Mouse (Mus musculus): ENCODE results near the gene Lmod3. TPM values are rescaled to one million over a fixed set of nuclear protein-coding genes. Genes with fewer than 3 reads are reported as not detected.

Gene Lmod3
- polyA plus RNA-seq, 1 experiment from 2014 or later: not detected

DNA sequence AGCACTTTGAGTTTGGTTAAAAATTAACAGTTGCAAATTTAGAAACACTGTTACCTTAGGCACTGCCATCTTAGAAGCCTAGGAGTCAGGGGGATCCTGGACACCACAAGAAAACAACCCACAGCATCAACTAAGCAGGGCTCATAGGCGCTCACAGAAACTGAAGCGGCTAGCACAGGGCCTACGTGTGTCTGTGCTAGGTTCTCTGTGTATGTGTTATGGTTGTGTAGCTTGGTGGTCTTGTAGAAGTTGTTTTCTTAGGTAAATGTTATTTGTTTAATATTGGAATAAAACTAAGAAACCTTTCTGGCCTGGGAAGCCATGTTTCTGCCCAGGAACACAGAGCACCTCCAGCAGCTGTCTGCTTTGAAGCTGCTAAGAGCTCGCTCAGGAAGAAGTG is 42.8 kb downstream of the Lmod3 start:
- WGBS: 85% methylated on average over 4 of the region's 4 CpGs
- no peak overlapping the region for H3K27ac ChIP-seq (ENCODE audit: low read length)
- H3K9ac ChIP-seq (ENCODE audit: low read depth, low read length): no peak overlapping the region
- no peaks in the 10 kb centered on the region for H3K27me3 ChIP-seq (ENCODE audit: control insufficient read depth, insufficient read depth, low read depth, low read length)
- no peak overlapping the region for H3K4me3 ChIP-seq (ENCODE audit: low read depth, low read length)
- H3K4me2 ChIP-seq (ENCODE audit: low read length): no peak overlapping the region
- ATAC-seq: no peak
- H3K4me1 ChIP-seq (ENCODE audit: control insufficient read depth, insufficient read depth, low read length): peaks cover 18% of the 10 kb centered on the region
- H3K9me3 ChIP-seq (replicated peaks; ENCODE audit: control insufficient read depth, low read length, poor library complexity, severe bottlenecking): no peaks in the 10 kb centered on the region
- no peaks in the 10 kb centered on the region for H3K36me3 ChIP-seq (ENCODE audit: control insufficient read depth, insufficient read depth, low read length)

DNA sequence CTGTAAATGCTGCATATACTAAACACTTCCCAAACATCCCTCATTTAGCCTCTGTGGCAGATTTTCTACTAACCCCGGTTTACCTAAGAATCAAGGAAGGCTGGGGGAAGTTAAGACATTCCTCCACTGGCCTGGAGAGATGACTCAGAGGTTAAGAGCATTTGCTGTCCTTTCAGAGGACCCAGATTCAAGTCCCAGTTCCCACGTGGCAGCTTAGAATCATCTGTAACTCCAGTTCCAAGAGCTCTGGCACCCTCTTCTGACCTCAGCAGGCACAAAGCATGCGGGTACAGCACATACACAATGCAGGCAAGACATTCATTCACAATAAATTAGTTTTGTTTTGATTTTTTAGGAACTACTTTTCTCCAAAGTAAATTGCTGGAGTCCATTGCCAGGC is 43.4 kb downstream of the Lmod3 start:
- H3K9me3 ChIP-seq (replicated peaks; ENCODE audit: control insufficient read depth, low read length, poor library complexity, severe bottlenecking): no peaks in the 10 kb centered on the region
- H3K27me3 ChIP-seq (ENCODE audit: control insufficient read depth, insufficient read depth, low read depth, low read length): no peaks in the 10 kb centered on the region
- peaks cover 23% of the 10 kb centered on the region for H3K4me1 ChIP-seq (ENCODE audit: control insufficient read depth, insufficient read depth, low read length)
- no peak overlapping the region for H3K9ac ChIP-seq (ENCODE audit: low read depth, low read length)
- no peak overlapping the region for H3K4me2 ChIP-seq (ENCODE audit: low read length)
- no peak overlapping the region for H3K4me3 ChIP-seq (ENCODE audit: low read depth, low read length)
- H3K36me3 ChIP-seq (ENCODE audit: control insufficient read depth, insufficient read depth, low read length): no peaks in the 10 kb centered on the region
- no peak for ATAC-seq
- H3K27ac ChIP-seq (ENCODE audit: low read length): no peak overlapping the region
- WGBS: 43% methylated on average over 3 of the region's 3 CpGs

DNA sequence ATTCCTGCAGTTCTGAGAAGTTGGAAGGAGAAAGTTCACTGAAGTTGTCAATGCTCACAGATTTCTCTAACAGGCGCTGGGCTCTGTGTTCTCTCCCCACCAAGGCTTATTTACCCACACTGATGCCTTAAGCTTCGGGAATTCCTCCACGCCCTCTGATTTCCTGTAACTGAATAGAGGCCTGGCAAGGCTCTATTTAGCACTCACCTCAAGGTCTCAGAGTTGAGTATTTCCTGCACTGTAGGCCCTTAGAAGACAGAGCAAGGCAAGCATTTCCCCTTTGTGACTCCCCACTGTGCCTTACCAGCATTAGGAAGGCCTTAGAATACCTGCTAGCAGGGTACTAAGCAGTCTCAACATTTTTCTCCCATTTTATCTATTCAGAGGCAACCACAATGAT is 44.2 kb downstream of the Lmod3 start:
- no peak overlapping the region for H3K4me3 ChIP-seq (ENCODE audit: low read depth, low read length)
- H3K4me2 ChIP-seq (ENCODE audit: low read length): no peak overlapping the region
- no peak for ATAC-seq
- H3K27ac ChIP-seq (ENCODE audit: low read length): no peak overlapping the region
- no peaks in the 10 kb centered on the region for H3K27me3 ChIP-seq (ENCODE audit: control insufficient read depth, insufficient read depth, low read depth, low read length)
- no peak overlapping the region for H3K9ac ChIP-seq (ENCODE audit: low read depth, low read length)
- WGBS: 31% methylated on average over 3 of the region's 3 CpGs
- H3K36me3 ChIP-seq (ENCODE audit: control insufficient read depth, insufficient read depth, low read length): no peaks in the 10 kb centered on the region
- H3K4me1 ChIP-seq (ENCODE audit: control insufficient read depth, insufficient read depth, low read length): peaks cover 21% of the 10 kb centered on the region
- H3K9me3 ChIP-seq (replicated peaks; ENCODE audit: control insufficient read depth, low read length, poor library complexity, severe bottlenecking): no peaks in the 10 kb centered on the region

DNA sequence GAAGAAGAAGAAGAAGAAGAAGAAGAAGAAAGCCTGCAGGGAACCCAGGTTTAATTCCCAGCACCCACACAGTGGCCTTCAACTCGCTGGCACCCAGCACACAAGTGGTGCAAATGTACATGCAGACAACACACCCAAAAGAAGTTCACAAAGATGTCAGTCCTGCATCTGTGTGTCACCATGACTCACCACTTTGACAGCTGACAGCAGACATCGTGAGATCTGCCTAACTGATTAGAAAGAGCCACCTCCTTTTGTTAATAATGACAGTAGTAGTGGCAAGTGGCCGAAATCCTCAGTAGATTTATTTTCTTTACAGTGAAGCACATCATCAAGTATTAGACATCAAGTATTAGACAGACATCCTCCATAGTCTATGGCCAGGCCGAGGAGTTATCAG is 45.5 kb downstream of the Lmod3 start:
- ATAC-seq: no peak
- peaks cover 14% of the 10 kb centered on the region for H3K4me1 ChIP-seq (ENCODE audit: control insufficient read depth, insufficient read depth, low read length)
- no peaks in the 10 kb centered on the region for H3K36me3 ChIP-seq (ENCODE audit: control insufficient read depth, insufficient read depth, low read length)
- H3K27me3 ChIP-seq (ENCODE audit: control insufficient read depth, insufficient read depth, low read depth, low read length): no peaks in the 10 kb centered on the region
- no peak overlapping the region for H3K4me2 ChIP-seq (ENCODE audit: low read length)
- no peak overlapping the region for H3K27ac ChIP-seq (ENCODE audit: low read length)
- WGBS: 84% methylated on average over 4 of the region's 4 CpGs
- H3K9me3 ChIP-seq (replicated peaks; ENCODE audit: control insufficient read depth, low read length, poor library complexity, severe bottlenecking): no peaks in the 10 kb centered on the region
- no peak overlapping the region for H3K4me3 ChIP-seq (ENCODE audit: low read depth, low read length)
- no peak overlapping the region for H3K9ac ChIP-seq (ENCODE audit: low read depth, low read length)

DNA sequence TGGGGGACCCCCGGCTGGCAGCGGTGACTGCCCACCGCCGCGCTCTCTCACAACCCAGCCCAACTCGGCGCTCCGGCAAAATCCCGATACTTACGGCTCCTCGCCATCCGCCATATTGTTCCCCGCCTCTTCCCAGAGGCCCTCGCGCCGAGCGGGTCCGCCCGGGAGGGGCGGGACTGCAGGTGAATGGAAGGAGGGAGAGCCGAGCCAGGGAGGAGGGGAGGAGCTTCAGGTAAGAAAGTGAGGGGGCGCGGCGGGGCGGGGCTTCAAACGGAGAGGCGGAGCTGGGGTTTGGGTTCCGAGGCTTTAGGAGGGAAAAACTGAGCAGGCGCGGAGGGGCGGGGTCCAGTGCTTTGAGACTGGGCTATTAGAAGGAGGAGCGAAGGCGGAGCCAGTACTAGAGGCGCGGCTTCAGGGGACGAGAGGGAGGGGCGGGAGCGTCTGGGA is 47.1 kb downstream of the Lmod3 start, which contains the start of gene Uba3:
Uba3 (minus strand) TSS at position 209 of the 447 bp plus-strand sequence.
- H3K4me3 ChIP-seq (ENCODE audit: low read depth, low read length): peak within 1 kb of the TSS; percentile 53
- H3K9ac ChIP-seq (ENCODE audit: low read depth, low read length): peak within 1 kb of the TSS; percentile 77
- H3K36me3 ChIP-seq (ENCODE audit: control insufficient read depth, insufficient read depth, low read length): no peaks in the 10 kb centered on the region
- H3K27me3 ChIP-seq (ENCODE audit: control insufficient read depth, insufficient read depth, low read depth, low read length): no peaks in the 10 kb centered on the region
- under 1% methylated on average over 30 of the region's 38 CpGs for WGBS
- peak; percentile 97 for ATAC-seq
- peaks cover 10% of the 10 kb centered on the region for H3K4me1 ChIP-seq (ENCODE audit: control insufficient read depth, insufficient read depth, low read length)
- no peaks in the 10 kb centered on the region for H3K9me3 ChIP-seq (replicated peaks; ENCODE audit: control insufficient read depth, low read length, poor library complexity, severe bottlenecking)
- H3K4me2 ChIP-seq (ENCODE audit: low read length): peak within 1 kb of the TSS; percentile 55
- peak within 1 kb of the TSS; percentile 82 for H3K27ac ChIP-seq (ENCODE audit: low read length)

DNA sequence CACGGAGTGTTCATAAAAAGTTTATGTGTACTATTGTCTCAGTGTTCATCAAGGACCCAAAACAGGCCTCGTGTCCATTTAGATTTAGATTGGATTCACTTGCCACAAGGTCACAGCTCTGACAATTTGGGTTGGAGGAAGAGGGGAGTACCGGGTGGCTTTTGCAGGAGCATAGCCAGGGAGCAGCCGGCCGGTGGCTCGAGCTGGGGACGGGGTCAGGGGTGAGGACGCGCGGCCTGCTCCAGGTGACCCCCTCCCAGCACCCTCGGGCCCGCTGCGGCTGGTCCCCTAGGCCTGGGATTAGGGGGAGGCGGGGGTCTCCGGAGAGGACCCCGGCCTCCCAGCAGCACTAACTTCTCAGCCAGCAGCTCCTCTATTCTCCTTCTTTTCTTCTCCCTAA is 47.6 kb downstream of the Lmod3 start:
- Histone ChIP-seq H3K9me3 (replicated peaks; ENCODE audit: control insufficient read depth, low read length, poor library complexity, severe bottlenecking) (no peaks in the 10 kb centered on the region), H3K36me3 (ENCODE audit: control insufficient read depth, insufficient read depth, low read length) (no peaks in the 10 kb centered on the region), H3K27ac (ENCODE audit: low read length) (peak overlapping the region; percentile 82), H3K4me1 (ENCODE audit: control insufficient read depth, insufficient read depth, low read length) (peaks cover 10% of the 10 kb centered on the region), H3K27me3 (ENCODE audit: control insufficient read depth, insufficient read depth, low read depth, low read length) (no peaks in the 10 kb centered on the region), H3K4me3 (ENCODE audit: low read depth, low read length) (peak overlapping the region; percentile 53), H3K9ac (ENCODE audit: low read depth, low read length) (peak overlapping the region; percentile 77), H3K4me2 (ENCODE audit: low read length) (peak overlapping the region; percentile 55)
- WGBS: 0% methylated on average over 16 of the region's 16 CpGs
- ATAC-seq: peak; percentile 66

DNA sequence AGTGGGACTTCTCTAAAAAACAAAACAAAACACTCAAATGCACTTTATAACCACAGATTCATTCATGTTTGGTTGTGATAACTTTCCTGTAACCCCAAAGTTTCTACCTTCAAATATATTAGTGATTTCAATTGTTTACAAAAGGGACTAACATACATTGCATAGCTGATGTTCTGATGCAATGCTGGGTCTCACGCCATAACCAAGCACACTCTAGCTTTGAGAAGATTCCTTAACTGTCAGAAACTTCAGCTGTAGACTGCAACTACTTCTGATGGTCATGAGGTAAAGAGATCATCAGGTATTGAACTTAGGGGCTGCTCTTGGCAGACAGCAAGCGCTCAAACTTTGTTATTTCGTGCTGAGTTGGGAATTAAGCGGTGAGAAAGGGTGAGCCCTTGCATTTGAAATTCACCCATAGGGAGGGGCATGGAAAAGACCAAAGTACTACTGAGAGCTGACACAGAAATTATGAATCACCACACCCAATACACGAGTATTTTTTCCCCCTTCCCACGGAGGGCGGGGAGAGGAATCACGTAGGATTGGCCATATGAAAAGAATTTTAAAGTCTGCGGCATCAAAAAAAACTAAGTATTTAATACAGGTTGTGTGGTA is 48.2 kb downstream of the Lmod3 start:
- Histone ChIP-seq H3K9me3 (replicated peaks; ENCODE audit: control insufficient read depth, low read length, poor library complexity, severe bottlenecking) (no peaks in the 10 kb centered on the region), H3K27ac (ENCODE audit: low read length) (no peak overlapping the region), H3K9ac (ENCODE audit: low read depth, low read length) (peak overlapping the region; percentile 77), H3K4me2 (ENCODE audit: low read length) (peak overlapping the region; percentile 55), H3K27me3 (ENCODE audit: control insufficient read depth, insufficient read depth, low read depth, low read length) (no peaks in the 10 kb centered on the region), H3K36me3 (ENCODE audit: control insufficient read depth, insufficient read depth, low read length) (no peaks in the 10 kb centered on the region), H3K4me1 (ENCODE audit: control insufficient read depth, insufficient read depth, low read length) (peaks cover 10% of the 10 kb centered on the region), H3K4me3 (ENCODE audit: low read depth, low read length) (peak overlapping the region; percentile 53)
- ATAC-seq: no peak
- WGBS: 13% methylated on average over 9 of the region's 9 CpGs

DNA sequence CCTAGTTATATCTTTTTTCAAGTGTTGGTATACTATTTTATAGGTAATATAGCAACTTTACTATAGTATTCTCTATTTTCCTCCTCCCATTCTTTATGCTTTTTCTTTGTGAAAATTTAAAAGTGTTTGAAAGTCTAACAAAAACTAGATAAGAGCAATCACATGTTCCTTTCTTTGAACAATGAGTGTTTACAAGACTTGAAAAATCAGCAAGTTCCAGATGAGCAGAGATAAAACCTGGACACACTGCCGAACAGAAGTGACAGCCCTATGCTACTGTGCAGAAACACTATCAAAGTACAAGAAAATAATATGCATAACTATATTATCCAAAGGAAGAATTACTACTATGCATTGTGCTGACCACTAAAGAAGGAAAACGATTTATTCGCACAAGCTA is 50.1 kb downstream of the Lmod3 start:
- ATAC-seq: no peak
- peaks cover 2% of the 10 kb centered on the region for H3K36me3 ChIP-seq (ENCODE audit: control insufficient read depth, insufficient read depth, low read length)
- peaks cover 10% of the 10 kb centered on the region for H3K4me1 ChIP-seq (ENCODE audit: control insufficient read depth, insufficient read depth, low read length)
- H3K27me3 ChIP-seq (ENCODE audit: control insufficient read depth, insufficient read depth, low read depth, low read length): no peaks in the 10 kb centered on the region
- H3K27ac ChIP-seq (ENCODE audit: low read length): no peak overlapping the region
- no peaks in the 10 kb centered on the region for H3K9me3 ChIP-seq (replicated peaks; ENCODE audit: control insufficient read depth, low read length, poor library complexity, severe bottlenecking)
- no peak overlapping the region for H3K9ac ChIP-seq (ENCODE audit: low read depth, low read length)
- no peak overlapping the region for H3K4me2 ChIP-seq (ENCODE audit: low read length)
- WGBS: 91% methylated on average over 3 of the region's 3 CpGs
- no peak overlapping the region for H3K4me3 ChIP-seq (ENCODE audit: low read depth, low read length)

DNA sequence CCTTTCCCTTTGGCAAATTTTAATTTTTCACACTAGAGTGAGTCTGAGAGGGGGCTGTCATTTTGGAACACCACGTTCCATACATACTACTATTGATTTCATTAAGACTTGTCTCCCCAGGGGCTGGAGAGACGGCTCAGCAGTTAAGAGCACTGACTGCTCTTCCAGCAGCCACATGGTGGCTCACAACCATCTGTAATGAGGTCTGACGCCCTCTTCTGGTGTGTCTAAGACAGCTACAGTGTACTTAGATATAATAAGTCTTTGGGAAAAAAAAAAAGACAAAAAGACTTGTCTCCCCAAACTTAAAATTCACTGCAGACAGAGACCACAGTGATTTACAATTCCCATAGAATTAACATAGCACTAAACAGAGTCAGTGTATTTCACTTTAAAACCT is 52.1 kb downstream of the Lmod3 start:
- no peaks in the 10 kb centered on the region for H3K9me3 ChIP-seq (replicated peaks; ENCODE audit: control insufficient read depth, low read length, poor library complexity, severe bottlenecking)
- H3K4me1 ChIP-seq (ENCODE audit: control insufficient read depth, insufficient read depth, low read length): peaks cover 10% of the 10 kb centered on the region
- no peak overlapping the region for H3K4me3 ChIP-seq (ENCODE audit: low read depth, low read length)
- peaks cover 16% of the 10 kb centered on the region for H3K36me3 ChIP-seq (ENCODE audit: control insufficient read depth, insufficient read depth, low read length)
- H3K27me3 ChIP-seq (ENCODE audit: control insufficient read depth, insufficient read depth, low read depth, low read length): no peaks in the 10 kb centered on the region
- WGBS: 55% methylated on average over 3 of the region's 3 CpGs
- no peak overlapping the region for H3K27ac ChIP-seq (ENCODE audit: low read length)
- no peak overlapping the region for H3K4me2 ChIP-seq (ENCODE audit: low read length)
- no peak for ATAC-seq
- no peak overlapping the region for H3K9ac ChIP-seq (ENCODE audit: low read depth, low read length)
